Mouse (Mus musculus) bone marrow macrophage, adult 2 months (primary cell): ENCODE measurements around the gene Rnf43.

ENCODE experiments used
- CTCF ChIP-seq: IDR thresholded peaks from 2 replicates; pipeline ENCODE4 v1.5.1; 2012; ENCODE audit warnings: low read depth, mild to moderate bottlenecking, low read length, moderate library complexity
- POLR2A ChIP-seq: IDR thresholded peaks from 2 replicates; pipeline ENCODE4 v1.6.1; 2012; ENCODE audit warnings: mild to moderate bottlenecking, low read depth, low read length, borderline replicate concordance

DNA sequence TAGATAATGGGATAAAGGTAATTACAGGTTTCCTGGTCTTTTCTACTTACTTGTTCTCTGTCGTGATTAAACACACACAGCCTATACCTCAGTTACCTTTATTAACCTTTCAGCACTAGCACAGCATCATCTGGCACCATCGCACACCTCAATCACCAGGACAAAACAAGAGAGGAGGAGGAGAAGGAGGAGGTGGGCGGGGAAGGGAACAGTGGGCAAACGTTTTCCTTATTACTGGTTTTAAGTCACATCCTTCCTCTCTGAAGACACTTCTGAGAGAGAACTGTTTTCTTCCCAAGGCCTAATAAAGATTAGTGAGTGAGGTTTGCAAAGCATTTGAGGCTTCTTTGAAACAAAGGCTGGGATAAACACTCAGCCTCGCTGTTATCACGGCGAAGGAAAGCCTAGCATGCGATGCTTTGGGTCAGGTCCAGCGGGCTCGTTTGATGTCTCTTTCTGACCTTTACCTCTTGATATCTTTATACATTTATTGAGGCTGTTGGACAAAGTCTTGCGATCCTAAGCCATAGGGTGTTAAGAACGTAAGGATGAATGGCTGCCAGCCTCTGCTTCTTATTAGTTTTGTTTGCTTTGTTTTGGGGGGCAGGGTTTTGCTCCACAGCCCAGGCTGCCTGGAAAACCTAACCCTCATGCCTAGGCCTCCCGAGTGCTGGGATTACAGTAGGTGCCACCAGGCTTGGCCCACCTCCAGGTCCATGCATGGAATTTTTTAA, 20.5 kb downstream of the Rnf43 start:
- TF ChIP-seq CTCF (no peak), POLR2A (no peak)
